In the genomic region with DNA sequence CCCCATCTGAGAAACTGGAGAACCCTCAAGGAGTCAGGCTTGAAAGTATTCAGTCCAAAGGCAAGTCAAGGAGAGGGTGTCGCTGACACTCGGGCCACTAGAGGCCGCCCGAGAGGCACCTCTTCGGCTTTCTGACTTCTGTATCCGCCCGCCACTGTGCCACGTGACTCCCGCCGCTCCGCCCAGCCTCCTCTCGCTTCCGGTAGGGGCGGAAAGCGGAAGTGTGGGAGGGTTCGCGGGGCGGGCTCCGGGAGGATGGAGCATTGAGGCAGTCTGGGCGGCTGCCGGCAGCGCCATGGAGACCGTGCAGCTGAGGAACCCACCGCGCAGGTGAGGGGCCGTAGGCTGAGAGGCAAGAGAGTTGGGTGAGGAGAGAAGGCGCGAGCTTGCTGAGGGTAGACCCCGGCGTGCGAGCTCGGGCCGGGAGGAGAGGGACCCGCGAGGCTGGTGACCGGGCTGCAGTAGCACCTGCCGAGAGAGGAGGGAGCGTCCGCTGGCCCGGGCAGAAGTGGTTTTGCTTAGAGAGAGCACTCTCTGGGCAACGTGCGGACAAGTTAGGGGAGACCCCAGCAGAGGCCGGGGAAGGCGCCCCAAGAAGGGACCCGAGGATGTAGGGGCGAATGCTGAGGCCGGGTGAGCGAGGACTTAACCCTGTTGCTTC, we compare ENCODE assay signal across 8 mouse cellular contexts. TPM values are rescaled to one million over a fixed set of nuclear protein-coding genes. Genes with fewer than 3 reads are reported as not detected.
DNase-seq lines count a peak whose midpoint lies in the region; ATAC-seq and TF ChIP-seq lines count a peak whose summit lies in the region.

No protein-coding gene starts in this region.

- TF ChIP-seq CTCF in cortical plate, adult 2 months (IDR thresholded peaks at IDR 0.05; ENCODE audit: extremely low read depth, insufficient read depth, low read length): peak; percentile 65

- no peak overlapping the region for H3K27ac ChIP-seq in cortical plate, adult 2 months (ENCODE audit: insufficient read depth, low read length)

- peaks cover 5% of the 10 kb centered on the region for H3K4me1 ChIP-seq in cortical plate, adult 2 months (ENCODE audit: control insufficient read depth, insufficient read depth, low read length)

- H3K4me3 ChIP-seq in cortical plate, adult 2 months (ENCODE audit: insufficient read depth, low read length): peak overlapping the region; percentile 65

- DNase-seq in gastrocnemius, postnatal 10 days: peak; percentile 98
- peak; percentile 99 for DNase-seq in induced T-regulatory cell, adult 2 months (ENCODE audit: low read depth)
- peak; percentile 91 to 98 for DNase-seq in left cerebral cortex, adult 9 months (ENCODE audit: low spot score in 2 of 2)
- peak; percentile 98 for DNase-seq in right cerebral cortex, postnatal 14 days
- DNase-seq in urinary bladder, postnatal 36 days (ENCODE audit: low spot score in 2 of 2): peak; percentile 97 to 99

- peak; percentile 93 for TF ChIP-seq POLR2A in cortical plate, adult 2 months (IDR thresholded peaks at IDR 0.05; ENCODE audit: extremely low read depth, insufficient read depth, low read length)

- ATAC-seq in activated CD4-positive, CD25-positive, alpha-beta regulatory T cell, adult 4 months: peak; percentile 67
- ATAC-seq in megakaryocyte progenitor cell, adult 5-6 weeks (replicated peaks; ENCODE audit: poor library complexity): peak; percentile 71

RNA-seq across cellular contexts. Expression of a gene that starts 3.1 kb away (rescaled TPM):
- polyA plus RNA-seq in activated CD4-positive, CD25-positive, alpha-beta regulatory T cell, adult 4 months (2017; shearing (Covaris generic)): 100 to 1,000 TPM; 109 to 114 TPM
- polyA plus RNA-seq in cortical plate, adult 2 months (2012; rRNA removed): 93.7 and 96.7 TPM in 2 replicates
- 10 to 100 TPM; 14.7 to 18.7 TPM for total RNA-seq in gastrocnemius, postnatal 10 days (2021)
- 48.0 and 55.0 TPM in 2 replicates for total RNA-seq in megakaryocyte progenitor cell, adult 5-6 weeks (2015)
- total RNA-seq in megakaryocyte progenitor cell, adult 5-6 weeks (2017): 44.5 and 44.8 TPM in 2 replicates

RNA-seq across cellular contexts. Expression of a gene that starts 3.9 kb away (rescaled TPM):
- polyA plus RNA-seq in activated CD4-positive, CD25-positive, alpha-beta regulatory T cell, adult 4 months (2017; shearing (Covaris generic)): 100 to 1,000 TPM; 188 to 203 TPM
- polyA plus RNA-seq in cortical plate, adult 2 months (2012; rRNA removed): 20.3 and 20.9 TPM in 2 replicates
- total RNA-seq in gastrocnemius, postnatal 10 days (2021): 10 to 100 TPM; 13.7 to 15.1 TPM
- total RNA-seq in megakaryocyte progenitor cell, adult 5-6 weeks (2015): 152 and 189 TPM in 2 replicates
- 115 and 156 TPM in 2 replicates for total RNA-seq in megakaryocyte progenitor cell, adult 5-6 weeks (2017)

RNA-seq across cellular contexts. Expression of a gene that starts 48.8 kb away (rescaled TPM):
- 1 to 10 TPM; 2.9 to 4.1 TPM for polyA plus RNA-seq in activated CD4-positive, CD25-positive, alpha-beta regulatory T cell, adult 4 months (2017; shearing (Covaris generic))
- 0.78 and 1.0 TPM in 2 replicates for polyA plus RNA-seq in cortical plate, adult 2 months (2012; rRNA removed)
- 1 to 10 TPM in 1 of 2 experiments, under 1 TPM in 1; 0.56 to 1.4 TPM for total RNA-seq in gastrocnemius, postnatal 10 days (2021)
- 1.0 and 2.2 TPM in 2 replicates for total RNA-seq in megakaryocyte progenitor cell, adult 5-6 weeks (2015)
- total RNA-seq in megakaryocyte progenitor cell, adult 5-6 weeks (2017): 0.61 and 0.83 TPM in 2 replicates

Comparison
In these comparisons a context has a peak if more than half of its experiments do, and no peak if none do; other contexts are left out.
1. RNA of a gene that starts 3.9 kb away (total RNA-seq): 115 to 189 TPM in megakaryocyte progenitor cell, adult 5-6 weeks; 13.7 to 15.1 TPM in gastrocnemius, postnatal 10 days; every median in the first group is over 4 times any median in the second.
2. Peak in every context shown above with its lines, with median percentiles within 50 percentile points of each other: DNase-seq.